Mouse (Mus musculus) adrenal gland, adult 2 months (tissue): ENCODE results near the gene Pithd1. TPM values are rescaled to one million over a fixed set of nuclear protein-coding genes. Genes with fewer than 3 reads are reported as not detected.

ENCODE experiments used
- DNase-seq: peaks from one replicate; pipeline ENCODE4 v3.0.0; 2021
- polyA plus RNA-seq: library from polyadenylated mRNA; depleted of rRNA; stranded (reverse); fragments of >200 nt; gene quantifications from 2 replicates; pipeline ENCODE4 v1.2.3, GENCODE M21; 2012; rRNA removed
- total RNA-seq, 2 experiments: library from RNA; stranded (reverse); gene quantifications; 2 replicates each; pipeline ENCODE4 v1.2.3; 2021

Gene Pithd1
- total and polyA plus RNA-seq, 3 experiments = 23.1 to 59.2 (median 35.5) TPM

DNA sequence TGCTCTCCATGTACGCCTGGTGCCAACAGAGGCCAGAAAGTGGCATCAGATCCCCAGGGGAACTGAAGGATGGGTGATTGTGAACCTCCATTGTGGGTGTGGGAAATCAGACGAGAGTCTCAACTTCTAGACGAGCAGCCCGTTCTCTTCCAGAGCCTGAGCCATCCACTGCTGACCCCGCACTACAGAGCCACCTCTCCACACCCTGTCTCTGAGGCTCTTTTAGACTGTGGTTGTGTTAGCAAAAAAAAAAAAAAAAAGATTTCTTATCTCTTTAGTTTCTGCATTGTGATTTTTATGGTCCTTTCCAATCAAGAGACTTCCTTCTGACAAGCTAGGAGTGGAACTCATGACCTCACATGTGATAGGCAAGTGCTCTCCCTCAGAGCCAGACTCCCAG lies 57.7 kb downstream of the Pithd1 start:
- no peak for DNase-seq

- no peak for DNase-seq
Measured at GRCm38 (mm10) chr4:135928376-135928775, 58.7 kb downstream of the Pithd1 start.

DNA sequence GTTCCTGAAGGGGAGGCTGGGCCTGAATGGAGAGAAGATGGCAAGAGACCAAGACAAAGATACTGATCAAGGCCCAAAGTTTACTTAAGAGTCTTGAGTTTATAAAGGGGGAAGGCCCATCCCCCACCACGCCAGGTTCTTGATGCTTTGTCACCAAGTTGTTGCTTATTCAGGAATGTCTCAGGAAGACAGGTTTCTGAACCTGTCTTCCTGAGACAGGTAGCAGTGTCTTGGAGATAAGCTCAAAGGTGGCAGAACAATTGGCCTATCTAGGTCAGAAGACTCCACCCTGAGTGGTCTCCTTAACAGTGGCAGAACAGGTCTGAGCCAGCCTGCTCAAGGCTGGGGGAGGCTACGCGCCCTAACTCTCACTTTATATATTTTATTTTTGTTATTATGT lies 60.2 kb downstream of the Pithd1 start:
- no peak for DNase-seq

DNA sequence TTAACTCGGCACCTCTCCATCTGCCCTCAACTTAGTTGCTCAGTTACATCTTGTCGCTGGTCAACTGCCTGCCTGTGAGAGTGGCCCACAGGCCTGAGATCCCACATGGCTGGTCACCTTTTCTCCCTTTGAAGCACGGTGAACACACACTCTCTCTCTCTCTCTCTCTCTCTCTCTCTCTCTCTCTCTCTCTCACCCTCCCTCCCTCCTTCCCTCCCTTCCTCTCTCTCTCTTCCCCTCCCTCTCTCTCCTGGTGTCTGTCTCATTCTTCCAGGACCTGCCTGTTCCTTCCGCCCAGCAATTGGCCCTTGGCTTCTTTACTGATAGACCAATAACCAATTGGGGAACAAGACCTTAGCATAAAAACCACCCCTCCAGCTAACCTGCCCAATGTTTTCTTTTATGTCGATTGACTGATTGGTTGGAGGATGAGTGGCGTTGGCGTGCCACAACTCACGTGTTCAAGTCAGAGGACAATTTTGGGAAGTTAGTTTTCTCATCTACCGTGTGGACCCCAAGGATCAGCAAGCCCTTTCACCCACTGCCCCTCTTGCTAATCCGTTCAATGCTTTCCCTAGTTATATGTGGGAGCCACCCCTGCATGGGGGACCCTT lies 60.8 kb downstream of the Pithd1 start:
- DNase-seq = no peak

Other genes with a start within 250 kb of the Pithd1 start
- under 1 TPM; 0.40 to 0.55 TPM for gene Myom3, start 227.5 kb downstream of the Pithd1 start, total RNA-seq
- 0.08 and 0.10 TPM in 2 replicates for gene Myom3, start 227.5 kb downstream of the Pithd1 start, polyA plus RNA-seq
- 100 to 1,000 TPM in 1 of 2 experiments, 10 to 100 TPM in 1; 84.2 to 139 TPM for gene Srsf10, start 131.5 kb downstream of the Pithd1 start, total RNA-seq
- gene Srsf10, start 131.5 kb downstream of the Pithd1 start, polyA plus RNA-seq = 111 and 117 TPM in 2 replicates
- 100 to 1,000 TPM in 1 of 2 experiments, 10 to 100 TPM in 1; 99.4 to 128 TPM for gene Pnrc2, start 113.4 kb downstream of the Pithd1 start, total RNA-seq
- gene Pnrc2, start 113.4 kb downstream of the Pithd1 start, polyA plus RNA-seq = 5.5 and 8.6 TPM in 2 replicates
- 1 to 10 TPM in 1 of 2 experiments, under 1 TPM in 1; 0.92 to 2.5 TPM for gene Cnr2, start 91.9 kb downstream of the Pithd1 start, total RNA-seq
- 1.8 and 2.1 TPM in 2 replicates for gene Cnr2, start 91.9 kb downstream of the Pithd1 start, polyA plus RNA-seq
- 10 to 100 TPM; 82.7 to 86.3 TPM for gene Fuca1, start 66.5 kb downstream of the Pithd1 start, total RNA-seq
- gene Fuca1, start 66.5 kb downstream of the Pithd1 start, polyA plus RNA-seq = 31.8 and 35.2 TPM in 2 replicates
- 10 to 100 TPM; 42.7 to 71.0 TPM for gene Hmgcl, start 40.8 kb downstream of the Pithd1 start, total RNA-seq
- 33.9 and 35.3 TPM in 2 replicates for gene Hmgcl, start 40.8 kb downstream of the Pithd1 start, polyA plus RNA-seq
- gene Gale, start 23.5 kb downstream of the Pithd1 start, total RNA-seq = 10 to 100 TPM; 15.5 to 24.8 TPM
- 22.9 and 33.3 TPM in 2 replicates for gene Gale, start 23.5 kb downstream of the Pithd1 start, polyA plus RNA-seq
- gene Lypla2, start 14.6 kb downstream of the Pithd1 start, total RNA-seq = 10 to 100 TPM; 59.8 to 78.2 TPM
- gene Lypla2, start 14.6 kb downstream of the Pithd1 start, polyA plus RNA-seq = 155 and 169 TPM in 2 replicates
- 10 to 100 TPM; 40.8 to 46.8 TPM for gene Eloa, start 34.5 kb upstream of the Pithd1 start, total RNA-seq
- 4.2 and 4.4 TPM in 2 replicates for gene Eloa, start 34.5 kb upstream of the Pithd1 start, polyA plus RNA-seq
- 100 to 1,000 TPM; 582 to 615 TPM for gene Rpl11, start 66.2 kb upstream of the Pithd1 start, total RNA-seq
- gene Rpl11, start 66.2 kb upstream of the Pithd1 start, polyA plus RNA-seq = 162 and 164 TPM in 2 replicates
- 10 to 100 TPM; 31.5 to 70.5 TPM for gene Id3, start 156.2 kb upstream of the Pithd1 start, total RNA-seq
- 235 and 298 TPM in 2 replicates for gene Id3, start 156.2 kb upstream of the Pithd1 start, polyA plus RNA-seq
- gene E2f2, start 185.1 kb upstream of the Pithd1 start, total RNA-seq = 1 to 10 TPM; 1.8 to 5.1 TPM
- 2.9 and 3.0 TPM in 2 replicates for gene E2f2, start 185.1 kb upstream of the Pithd1 start, polyA plus RNA-seq
- gene Asap3, start 219.1 kb upstream of the Pithd1 start, total RNA-seq = 1 to 10 TPM; 1.4 to 3.6 TPM
- 3.2 and 4.2 TPM in 2 replicates for gene Asap3, start 219.1 kb upstream of the Pithd1 start, polyA plus RNA-seq